Comparison of ENCODE assay signal across 9 mouse cellular contexts in the genomic region with DNA sequence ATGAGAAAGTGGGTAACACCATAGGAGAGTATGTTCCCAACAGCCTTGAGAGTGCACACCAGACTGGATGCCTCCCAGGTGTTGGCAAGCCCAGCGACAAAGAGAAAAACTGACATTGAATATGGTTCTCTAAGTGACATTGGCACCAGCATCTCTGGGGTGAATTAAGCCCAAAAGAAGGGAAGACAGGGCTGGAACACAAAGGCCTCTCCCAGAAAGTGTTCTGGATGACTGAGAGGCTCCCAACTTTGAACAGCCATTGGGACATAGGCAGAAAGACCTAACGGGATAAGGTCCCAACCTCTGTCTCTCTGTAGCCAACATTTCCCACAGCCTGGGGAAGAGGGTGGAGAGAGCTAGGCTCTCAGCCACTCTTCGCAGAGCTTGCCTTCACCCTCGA. TPM values are rescaled to one million over a fixed set of nuclear protein-coding genes. Genes with fewer than 3 reads are reported as not detected.
A peak's percentile ranks its signal among the peaks of the same experiment; 100 is the strongest.
DNase-seq lines count a peak whose midpoint lies in the region; ATAC-seq lines count a peak whose summit lies in the region.
"Had no signal": no experiment of that assay in that cellular context is flagged by ENCODE, and none has a peak within 500 bp of the region (broad histone marks: within the 10 kb centered on the region; RNA-seq: fewer than 3 reads in every experiment).

No protein-coding gene starts in this region.

- H3K9ac ChIP-seq in heart, embryonic 14.5 days (ENCODE audit: low read length): no peak overlapping the region
- H3K9ac ChIP-seq in limb, embryonic 15.5 days: no peak overlapping the region
- no peak overlapping the region; the same call in 1 of the 2 replicates for H3K9ac ChIP-seq in stomach, embryonic 16.5 days (ENCODE audit: low read length)

- no peak for DNase-seq in adrenal gland, adult 18-20 months (ENCODE audit: low spot score in 2 of 2)
- no peak for DNase-seq in testis, postnatal 10 days (ENCODE audit: low spot score)
- DNase-seq: cerebellum, postnatal 25 days had no signal

- no peak overlapping the region for H3K27ac ChIP-seq in heart, embryonic 14.5 days (replicated peaks in 1 of 2; ENCODE audit: control insufficient read depth in 1 of 2, insufficient read depth in 1 of 2, low read depth in 2 of 2, low read length in 2 of 2)
- H3K27ac ChIP-seq in limb, embryonic 15.5 days: no peak overlapping the region
- no peak overlapping the region for H3K27ac ChIP-seq in stomach, embryonic 16.5 days (ENCODE audit: low read length)

- H3K27me3 ChIP-seq in megakaryocyte, embryonic 14.5 days (replicated peaks): peaks cover 29% of the 10 kb centered on the region
- H3K27me3 ChIP-seq in heart, embryonic 14.5 days (ENCODE audit: control insufficient read depth, insufficient read depth, low read length): peaks cover 69% of the 10 kb centered on the region
- peaks cover 88% of the 10 kb centered on the region for H3K27me3 ChIP-seq in limb, embryonic 15.5 days
- H3K27me3 ChIP-seq in stomach, embryonic 16.5 days (ENCODE audit: control insufficient read depth, insufficient read depth, low read length): peaks cover 47% of the 10 kb centered on the region

- H3K9me3 ChIP-seq in megakaryocyte, embryonic 14.5 days: no peaks in the 10 kb centered on the region
- no peaks in the 10 kb centered on the region for H3K9me3 ChIP-seq in heart, embryonic 14.5 days (ENCODE audit: control insufficient read depth, low read length)
- no peaks in the 10 kb centered on the region for H3K9me3 ChIP-seq in limb, embryonic 15.5 days
- H3K9me3 ChIP-seq in stomach, embryonic 16.5 days (replicated peaks; ENCODE audit: control insufficient read depth, low read length): no peaks in the 10 kb centered on the region

- H3K36me3 ChIP-seq in megakaryocyte, embryonic 14.5 days (replicated peaks; ENCODE audit: low read length): peaks cover 41% of the 10 kb centered on the region
- H3K36me3 ChIP-seq in heart, embryonic 14.5 days (ENCODE audit: control insufficient read depth, insufficient read depth, low read length): no peaks in the 10 kb centered on the region
- H3K36me3 ChIP-seq in limb, embryonic 15.5 days: no peaks in the 10 kb centered on the region; the same call in 1 of the 2 replicates
- H3K36me3 ChIP-seq in stomach, embryonic 16.5 days (ENCODE audit: control insufficient read depth, insufficient read depth, low read length): no peaks in the 10 kb centered on the region

- H3K4me2 ChIP-seq in heart, embryonic 14.5 days (ENCODE audit: low read length): peak overlapping the region; percentile 77
- peak overlapping the region; percentile 96; the same call in 1 of the 2 replicates for H3K4me2 ChIP-seq in limb, embryonic 15.5 days
- peak overlapping the region; percentile 94; the same call in 1 of the 2 replicates for H3K4me2 ChIP-seq in stomach, embryonic 16.5 days (ENCODE audit: low read depth, low read length)

- 21% methylated on average over 4 of the region's 4 CpGs for WGBS in heart, embryonic 14.5 days
- WGBS in limb, embryonic 15.5 days: 24% methylated on average over 4 of the region's 4 CpGs
- 35% methylated on average over 4 of the region's 4 CpGs for WGBS in stomach, embryonic 16.5 days

- peak overlapping the region; percentile 98 for H3K4me3 ChIP-seq in megakaryocyte, embryonic 14.5 days (replicated peaks)
- peak overlapping the region in 1 of 2 experiments; percentile 48; a peak in 2 of 4 replicates for H3K4me3 ChIP-seq in heart, embryonic 14.5 days (ENCODE audit: control insufficient read depth in 1 of 2, insufficient read depth in 1 of 2, low read depth in 1 of 2, low read length in 2 of 2)
- H3K4me3 ChIP-seq in limb, embryonic 15.5 days: peak overlapping the region; percentile 55
- H3K4me3 ChIP-seq in stomach, embryonic 16.5 days (replicated peaks; ENCODE audit: low read length): peak overlapping the region; percentile 71

- H3K4me1 ChIP-seq in megakaryocyte, embryonic 14.5 days: peaks cover 72% of the 10 kb centered on the region
- peaks cover 18 to 34% of the 10 kb centered on the region in 2 experiments for H3K4me1 ChIP-seq in heart, embryonic 14.5 days (ENCODE audit: control insufficient read depth in 2 of 2, insufficient read depth in 2 of 2, low read length in 2 of 2)
- H3K4me1 ChIP-seq in limb, embryonic 15.5 days: peaks cover 36% of the 10 kb centered on the region
- H3K4me1 ChIP-seq in stomach, embryonic 16.5 days (ENCODE audit: control insufficient read depth, insufficient read depth, low read length): peaks cover 15% of the 10 kb centered on the region

- no peak for ATAC-seq in megakaryocyte, adult 5-6 weeks (ENCODE audit: poor library complexity, severe bottlenecking)
- no peak for ATAC-seq in heart, embryonic 14.5 days (ENCODE audit: insufficient number of reproducible peaks, insufficient read depth, low FRiP score, low read depth)
- no peak for ATAC-seq in limb, embryonic 15.5 days (ENCODE audit: insufficient number of reproducible peaks, low FRiP score, low TSS enrichment, low read depth)
- no peak for ATAC-seq in stomach, embryonic 16.5 days (ENCODE audit: insufficient read depth, low FRiP score)
- ATAC-seq in frontal cortex, adult (ENCODE audit: low TSS enrichment): no peak

RNA-seq across cellular contexts. Expression of a gene that starts 2.0 kb away (rescaled TPM):
- polyA plus RNA-seq in megakaryocyte, embryonic 14.5 days (2012; ENCODE audit: insufficient read depth, low replicate concordance): 1.00 and 1.8 TPM in 2 replicates
- total RNA-seq in megakaryocyte, adult 5-6 weeks (2015): 1.9 and 3.0 TPM in 2 replicates
- total RNA-seq in megakaryocyte, adult 5-6 weeks (2017): 2.2 and 2.7 TPM in 2 replicates
- 2.1 and 3.3 TPM in 2 replicates for polyA plus RNA-seq in heart, embryonic 14.5 days (2014; fragmentation: Nextera tagmentation; extraction: Ambion mirVana)
- 5.7 and 6.3 TPM in 2 replicates for polyA plus RNA-seq in limb, embryonic 15.5 days (2015; fragmentation: Nextera tagmentation; extraction: Ambion mirVana)
- 5.1 and 5.9 TPM in 2 replicates for polyA plus RNA-seq in stomach, embryonic 16.5 days (2015; fragmentation: Nextera tagmentation; extraction: Ambion mirVana)
- 10 to 100 TPM; 77.6 to 92.0 TPM for total RNA-seq in adrenal gland, adult 18-20 months (2021)
